Mouse (Mus musculus): ENCODE results near the gene Ifnl2. TPM values are rescaled to one million over a fixed set of nuclear protein-coding genes. Genes with fewer than 3 reads are reported as not detected.
A peak's percentile ranks its signal among the peaks of the same experiment; 100 is the strongest.
"Not testable (repeated sequence)": the region's sequence is repeated elsewhere in the genome, so short reads cannot be mapped to it uniquely, and the experiment has no call there.

Ifnl2 gene
- polyA plus RNA-seq, 1 experiment from 2014 or later = not detected

- Histone ChIP-seq H3K4me2 (ENCODE audit: low read length) (no peak overlapping the region), H3K4me1 (replicated peaks; ENCODE audit: control insufficient read depth, insufficient read depth, low read length) (no peaks in the 10 kb centered on the region), H3K27me3 (replicated peaks; ENCODE audit: control insufficient read depth, insufficient read depth, low read length) (peaks cover 39% of the 10 kb centered on the region), H3K36me3 (ENCODE audit: control insufficient read depth, insufficient read depth, low read length) (no peaks in the 10 kb centered on the region), H3K9me3 (ENCODE audit: control insufficient read depth, low read length) (no peaks in the 10 kb centered on the region), H3K27ac (ENCODE audit: low read depth) (no peak overlapping the region), H3K9ac (ENCODE audit: low read length) (no peak overlapping the region), H3K4me3 (ENCODE audit: low read depth, low read length) (no peak overlapping the region)
- ATAC-seq (replicated peaks; ENCODE audit: low FRiP score, low TSS enrichment, low read depth) = no peak
- DNase-seq (ENCODE audit: low spot score) = no peak
- 41% methylated on average over 7 of the region's 7 CpGs for WGBS
Observed at GRCm38 (mm10) chr7:28545891-28546210, 35.6 kb upstream of the Ifnl2 start.

- H3K27ac ChIP-seq (ENCODE audit: low read depth) = no peak overlapping the region
- peaks cover 39% of the 10 kb centered on the region for H3K27me3 ChIP-seq (replicated peaks; ENCODE audit: control insufficient read depth, insufficient read depth, low read length)
- H3K4me1 ChIP-seq (replicated peaks; ENCODE audit: control insufficient read depth, insufficient read depth, low read length) = no peaks in the 10 kb centered on the region
- WGBS = 26% methylated on average over 14 of the region's 14 CpGs
- no peak overlapping the region for H3K4me3 ChIP-seq (ENCODE audit: low read depth, low read length)
- ATAC-seq (replicated peaks; ENCODE audit: low FRiP score, low TSS enrichment, low read depth) (peak; percentile 68), DNase-seq (ENCODE audit: low spot score) (peak; percentile 74)
- no peak overlapping the region for H3K9ac ChIP-seq (ENCODE audit: low read length)
- H3K36me3 ChIP-seq (ENCODE audit: control insufficient read depth, insufficient read depth, low read length) = no peaks in the 10 kb centered on the region
- no peaks in the 10 kb centered on the region for H3K9me3 ChIP-seq (ENCODE audit: control insufficient read depth, low read length)
- H3K4me2 ChIP-seq (ENCODE audit: low read length) = no peak overlapping the region
Observed at GRCm38 (mm10) chr7:28545048-28545890, 35.0 kb upstream of the Ifnl2 start.

- no peak overlapping the region; the same call in 1 of the 2 replicates for H3K4me3 ChIP-seq (ENCODE audit: low read depth, low read length)
- H3K9me3 ChIP-seq (ENCODE audit: control insufficient read depth, low read length) = no peaks in the 10 kb centered on the region
- no peaks in the 10 kb centered on the region for H3K4me1 ChIP-seq (replicated peaks; ENCODE audit: control insufficient read depth, insufficient read depth, low read length)
- DNase-seq (ENCODE audit: low spot score) = peak; percentile 69
- WGBS = 4% methylated on average over 26 of the region's 27 CpGs
- peaks cover 39% of the 10 kb centered on the region for H3K27me3 ChIP-seq (replicated peaks; ENCODE audit: control insufficient read depth, insufficient read depth, low read length)
- H3K9ac ChIP-seq (ENCODE audit: low read length) = no peak overlapping the region
- ATAC-seq (replicated peaks; ENCODE audit: low FRiP score, low TSS enrichment, low read depth) = peak; percentile 50; the same call in 1 of the 2 replicates
- H3K36me3 ChIP-seq (ENCODE audit: control insufficient read depth, insufficient read depth, low read length) = no peaks in the 10 kb centered on the region
- H3K4me2 ChIP-seq (ENCODE audit: low read length) = peak overlapping the region; percentile 34; the same call in 1 of the 2 replicates
- no peak overlapping the region for H3K27ac ChIP-seq (ENCODE audit: low read depth)
Observed at GRCm38 (mm10) chr7:28544051-28544601, 33.9 kb upstream of the Ifnl2 start.

GRCm38 (mm10) chr7:28540526-28540925, 30.3 kb upstream of the Ifnl2 start, which contains the start of gene Sycn:
Gene Sycn, plus strand, starts transcription at chr7:28540885.
- H3K27me3 ChIP-seq (replicated peaks; ENCODE audit: control insufficient read depth, insufficient read depth, low read length) = peaks cover 14% of the 10 kb centered on the region
- no peak within 1 kb of the TSS for H3K27ac ChIP-seq (ENCODE audit: low read depth)
- ATAC-seq (replicated peaks; ENCODE audit: low FRiP score, low TSS enrichment, low read depth) = peak; percentile 73
- peak; percentile 53 for DNase-seq (ENCODE audit: low spot score)
- no peak within 1 kb of the TSS for H3K9ac ChIP-seq (ENCODE audit: low read length)
- no peak within 1 kb of the TSS for H3K4me2 ChIP-seq (ENCODE audit: low read length)
- 59% methylated on average over 4 of the region's 4 CpGs for WGBS
- no peaks in the 10 kb centered on the region for H3K9me3 ChIP-seq (ENCODE audit: control insufficient read depth, low read length)
- no peak within 1 kb of the TSS for H3K4me3 ChIP-seq (ENCODE audit: low read depth, low read length)
- no peaks in the 10 kb centered on the region for H3K36me3 ChIP-seq (ENCODE audit: control insufficient read depth, insufficient read depth, low read length)
- no peaks in the 10 kb centered on the region for H3K4me1 ChIP-seq (replicated peaks; ENCODE audit: control insufficient read depth, insufficient read depth, low read length)

GRCm38 (mm10) chr7:28538886-28539285, 28.6 kb upstream of the Ifnl2 start:
- 94% methylated on average over 6 of the region's 6 CpGs for WGBS
- H3K9ac ChIP-seq (ENCODE audit: low read length); H3K4me2 ChIP-seq (ENCODE audit: low read length); DNase-seq (ENCODE audit: low spot score); H3K36me3 ChIP-seq (ENCODE audit: control insufficient read depth, insufficient read depth, low read length); H3K9me3 ChIP-seq (ENCODE audit: control insufficient read depth, low read length); ATAC-seq (replicated peaks; ENCODE audit: low FRiP score, low TSS enrichment, low read depth); H3K27me3 ChIP-seq (replicated peaks; ENCODE audit: control insufficient read depth, insufficient read depth, low read length); H3K27ac ChIP-seq (ENCODE audit: low read depth); H3K4me1 ChIP-seq (replicated peaks; ENCODE audit: control insufficient read depth, insufficient read depth, low read length); H3K4me3 ChIP-seq (ENCODE audit: low read depth, low read length): not testable (repeated sequence)

GRCm38 (mm10) chr7:28532005-28532404, 21.8 kb upstream of the Ifnl2 start:
- H3K9ac ChIP-seq (ENCODE audit: low read length) = no peak overlapping the region
- H3K36me3 ChIP-seq (ENCODE audit: control insufficient read depth, insufficient read depth, low read length) = no peaks in the 10 kb centered on the region
- 78% methylated on average over 8 of the region's 8 CpGs for WGBS
- H3K27ac ChIP-seq (ENCODE audit: low read depth) = no peak overlapping the region
- no peak overlapping the region for H3K4me3 ChIP-seq (ENCODE audit: low read depth, low read length)
- H3K4me2 ChIP-seq (ENCODE audit: low read length) = no peak overlapping the region
- H3K4me1 ChIP-seq (replicated peaks; ENCODE audit: control insufficient read depth, insufficient read depth, low read length) = no peaks in the 10 kb centered on the region; the same call in 1 of the 2 replicates
- no peaks in the 10 kb centered on the region for H3K9me3 ChIP-seq (ENCODE audit: control insufficient read depth, low read length)
- ATAC-seq (replicated peaks; ENCODE audit: low FRiP score, low TSS enrichment, low read depth) = no peak
- H3K27me3 ChIP-seq (replicated peaks; ENCODE audit: control insufficient read depth, insufficient read depth, low read length) = no peaks in the 10 kb centered on the region
- DNase-seq (ENCODE audit: low spot score) = no peak

GRCm38 (mm10) chr7:28527922-28528719, 17.9 kb upstream of the Ifnl2 start:
- Histone ChIP-seq H3K4me2 (ENCODE audit: low read length) (no peak overlapping the region), H3K36me3 (ENCODE audit: control insufficient read depth, insufficient read depth, low read length) (no peaks in the 10 kb centered on the region), H3K4me3 (ENCODE audit: low read depth, low read length) (no peak overlapping the region), H3K9ac (ENCODE audit: low read length) (no peak overlapping the region), H3K27ac (ENCODE audit: low read depth) (no peak overlapping the region), H3K9me3 (ENCODE audit: control insufficient read depth, low read length) (no peaks in the 10 kb centered on the region), H3K27me3 (replicated peaks; ENCODE audit: control insufficient read depth, insufficient read depth, low read length) (no peaks in the 10 kb centered on the region), H3K4me1 (replicated peaks; ENCODE audit: control insufficient read depth, insufficient read depth, low read length) (no peaks in the 10 kb centered on the region; the same call in 1 of the 2 replicates)
- WGBS = 9% methylated on average over 19 of the region's 19 CpGs
- peak; percentile 79 for ATAC-seq (replicated peaks; ENCODE audit: low FRiP score, low TSS enrichment, low read depth)
- peak; percentile 87 for DNase-seq (ENCODE audit: low spot score)

GRCm38 (mm10) chr7:28522536-28522935, 12.3 kb upstream of the Ifnl2 start, which contains the start of gene Ifnl3:
Gene Ifnl3, plus strand, starts transcription at chr7:28522836.
- not testable (repeated sequence) for DNase-seq (ENCODE audit: low spot score); H3K27me3 ChIP-seq (replicated peaks; ENCODE audit: control insufficient read depth, insufficient read depth, low read length); H3K4me2 ChIP-seq (ENCODE audit: low read length); H3K36me3 ChIP-seq (ENCODE audit: control insufficient read depth, insufficient read depth, low read length); H3K9ac ChIP-seq (ENCODE audit: low read length); H3K4me3 ChIP-seq (ENCODE audit: low read depth, low read length); H3K9me3 ChIP-seq (ENCODE audit: control insufficient read depth, low read length); ATAC-seq (replicated peaks; ENCODE audit: low FRiP score, low TSS enrichment, low read depth); H3K27ac ChIP-seq (ENCODE audit: low read depth); H3K4me1 ChIP-seq (replicated peaks; ENCODE audit: control insufficient read depth, insufficient read depth, low read length)
- WGBS = 75% methylated on average over 5 of the region's 6 CpGs
